Mouse (Mus musculus) ES-E14 (cell line): ENCODE measurements around the gene Hdac9. TPM values are rescaled to one million over a fixed set of nuclear protein-coding genes. Genes with fewer than 3 reads are reported as not detected.

Experiments used
- DNase-seq: peaks from one replicate; pipeline ENCODE4 v3.0.0-alpha.2; 2013; ENCODE audit warnings: low read depth, low spot score
- H3K27ac ChIP-seq: 2 replicates; pipeline ENCODE4 v1.5.1; 2012; ENCODE audit warnings: low read depth, mild to moderate bottlenecking, low read length, moderate library complexity, mixed read lengths; ENCODE audit not compliant: poor library complexity, insufficient read depth, severe bottlenecking
- H3K36me3 ChIP-seq: 2 replicates; pipeline ENCODE4 v1.6.1; 2012; ENCODE audit warnings: mild to moderate bottlenecking, low read length, moderate library complexity, mixed read lengths; ENCODE audit not compliant: control insufficient read depth, poor library complexity, insufficient read depth, severe bottlenecking
- H3K4me1 ChIP-seq, 2 experiments: fragments of 150-350 bp in 1 of 2; sonication (generic) in 1 of 2; 2 replicates each; pipeline ENCODE4 v1.6.1; 2012; ENCODE audit warnings: low read length in 2 of 2, mild to moderate bottlenecking in 1 of 2, mixed read lengths in 1 of 2; ENCODE audit not compliant: control insufficient read depth in 2 of 2, insufficient read depth in 2 of 2, poor library complexity in 1 of 2
- H3K4me3 ChIP-seq, 2 experiments: fragments of 150-350 bp in 1 of 2; sonication (generic) in 1 of 2; 2 replicates each; pipeline ENCODE4 v1.5.1; 2012; ENCODE audit warnings: low read length in 2 of 2, low read depth in 1 of 2, mild to moderate bottlenecking in 1 of 2, mixed read lengths in 1 of 2; ENCODE audit not compliant: insufficient read depth in 1 of 2, poor library complexity in 1 of 2, severe bottlenecking in 1 of 2
- H3K9ac ChIP-seq: 2 replicates; pipeline ENCODE4 v1.6.1; 2012; ENCODE audit warnings: low read depth, mild to moderate bottlenecking, low read length, mixed read lengths; ENCODE audit not compliant: poor library complexity, insufficient read depth, severe bottlenecking
- H3K9me3 ChIP-seq: fragments of 150-350 bp; sonication (generic); 2 replicates; pipeline ENCODE4 v1.6.1; 2012; ENCODE audit warnings: low read depth, mild to moderate bottlenecking, low read length; ENCODE audit not compliant: control insufficient read depth, insufficient read depth
- CHD2 ChIP-seq: IDR thresholded peaks from 2 replicates; pipeline ENCODE4 v1.6.1; 2014; ENCODE audit warnings: mild to moderate bottlenecking, low read depth, low read length, inconsistent platforms
- HCFC1 ChIP-seq: IDR thresholded peaks from 2 replicates; pipeline ENCODE4 v1.6.1; 2012; ENCODE audit warnings: low read length, inconsistent platforms, borderline replicate concordance; ENCODE audit not compliant: insufficient read depth
- MAFK ChIP-seq: IDR thresholded peaks from 2 replicates; pipeline ENCODE4 v1.6.1; 2014; ENCODE audit warnings: mild to moderate bottlenecking, low read depth, low read length, inconsistent platforms; ENCODE audit not compliant: insufficient read depth
- ZC3H11A ChIP-seq: IDR thresholded peaks from 2 replicates; pipeline ENCODE4 v1.6.1; 2012; ENCODE audit warnings: low read depth, mild to moderate bottlenecking, inconsistent platforms, low read length, borderline replicate concordance
- ZNF384 ChIP-seq: IDR thresholded peaks from 2 replicates; pipeline ENCODE4 v1.6.1; 2012; ENCODE audit warnings: low read depth, low read length, inconsistent platforms
- in situ Hi-C, 2 experiments: fragments of 600-800 bp; cut with MboI; formaldehyde crosslinking; loops; one replicate each; pipeline ENCODE4 v1.15.1; 2025; ENCODE audit warnings: low sequenced_read_pairs in 2 of 2, inconsistent platforms in 1 of 2; ENCODE audit not compliant: unreplicated experiment in 2 of 2
- total RNA-seq: library from RNA; depleted of rRNA; stranded (reverse); fragments of 300-350 nt; gene quantifications from 2 replicates; pipeline ENCODE4 v1.2.3, GENCODE M21; 2012

Gene Hdac9
- total RNA-seq, 1 experiment = 0.58 TPM

DNA sequence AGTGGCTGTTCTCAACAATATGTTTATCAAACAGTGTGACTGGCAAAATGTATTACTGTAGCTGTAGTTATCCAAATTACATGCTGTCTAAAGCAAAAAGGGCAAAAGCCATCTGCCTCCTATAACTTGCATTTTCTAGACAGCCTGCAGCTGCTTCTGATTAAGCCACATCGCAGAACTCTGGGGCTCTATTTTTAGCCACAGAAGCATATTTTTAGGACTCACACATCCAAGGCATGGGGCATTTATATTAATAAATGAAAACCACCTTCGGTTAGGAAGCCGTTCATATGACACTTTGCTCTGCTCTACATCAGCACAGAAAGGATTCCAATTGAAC lies 124.8 kb downstream of the Hdac9 start:
- Histone ChIP-seq H3K27ac (no peak overlapping the region), H3K4me1 (no peaks in the 10 kb centered on the region), H3K4me3 (no peak overlapping the region), H3K9ac (no peak overlapping the region), H3K9me3 (no peaks in the 10 kb centered on the region), H3K36me3 (no peaks in the 10 kb centered on the region)
- DNase-seq = no peak
- TF ChIP-seq CHD2 = no peak
- TF ChIP-seq HCFC1 = no peak
- no peak for TF ChIP-seq ZNF384
- no peak for TF ChIP-seq MAFK
- in situ Hi-C loops = no loop called here

DNA sequence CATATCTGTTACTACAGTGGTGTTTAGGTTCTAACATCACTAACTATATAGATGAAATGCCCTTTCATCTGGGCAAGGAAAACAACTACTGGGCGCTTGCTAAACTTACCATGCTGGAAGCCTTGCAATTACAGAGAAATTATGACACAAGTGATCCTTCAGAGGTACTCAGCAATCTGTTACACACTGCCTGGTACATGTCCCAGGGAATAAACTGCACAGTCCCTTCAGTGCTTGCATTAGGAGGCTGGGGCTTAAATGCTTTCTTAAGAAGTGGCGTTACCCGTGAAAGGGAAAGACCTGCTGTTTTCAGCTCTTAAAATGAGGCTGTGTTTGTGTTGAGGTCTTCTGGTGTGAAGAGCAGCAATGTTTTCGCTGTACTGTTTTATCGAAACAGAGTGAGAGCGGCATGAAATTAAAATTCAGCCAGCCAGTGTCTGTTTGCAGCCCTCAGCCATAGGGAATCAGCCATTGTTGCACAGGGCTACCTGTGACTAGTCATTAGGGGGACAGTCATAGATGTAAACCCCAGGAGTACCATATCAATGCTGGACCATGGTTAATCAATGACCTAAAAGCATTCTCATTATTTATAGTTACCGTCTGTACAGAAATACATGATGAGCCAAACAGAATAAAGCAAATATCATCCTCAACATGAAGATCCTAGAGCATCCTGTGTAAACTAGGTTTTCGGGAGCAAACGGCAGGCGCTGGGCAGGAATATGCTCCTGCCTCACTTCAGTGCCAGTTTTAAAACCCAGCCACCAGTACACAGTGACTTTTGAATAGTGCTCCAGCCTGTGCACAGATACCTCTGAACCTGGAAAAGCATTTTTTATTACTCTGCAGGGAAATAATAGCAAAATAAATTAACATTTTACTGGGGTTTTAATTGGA lies 125.4 kb downstream of the Hdac9 start:
- DNase-seq = no peak
- Histone ChIP-seq H3K4me3 (no peak overlapping the region), H3K4me1 (no peaks in the 10 kb centered on the region), H3K27ac (no peak overlapping the region), H3K9me3 (no peaks in the 10 kb centered on the region), H3K9ac (no peak overlapping the region), H3K36me3 (no peaks in the 10 kb centered on the region)
- in situ Hi-C loops = no loop called here
- TF ChIP-seq CHD2 = no peak
- TF ChIP-seq ZC3H11A = no peak
- no peak for TF ChIP-seq HCFC1
- TF ChIP-seq ZNF384 = no peak
- TF ChIP-seq MAFK = no peak

DNA sequence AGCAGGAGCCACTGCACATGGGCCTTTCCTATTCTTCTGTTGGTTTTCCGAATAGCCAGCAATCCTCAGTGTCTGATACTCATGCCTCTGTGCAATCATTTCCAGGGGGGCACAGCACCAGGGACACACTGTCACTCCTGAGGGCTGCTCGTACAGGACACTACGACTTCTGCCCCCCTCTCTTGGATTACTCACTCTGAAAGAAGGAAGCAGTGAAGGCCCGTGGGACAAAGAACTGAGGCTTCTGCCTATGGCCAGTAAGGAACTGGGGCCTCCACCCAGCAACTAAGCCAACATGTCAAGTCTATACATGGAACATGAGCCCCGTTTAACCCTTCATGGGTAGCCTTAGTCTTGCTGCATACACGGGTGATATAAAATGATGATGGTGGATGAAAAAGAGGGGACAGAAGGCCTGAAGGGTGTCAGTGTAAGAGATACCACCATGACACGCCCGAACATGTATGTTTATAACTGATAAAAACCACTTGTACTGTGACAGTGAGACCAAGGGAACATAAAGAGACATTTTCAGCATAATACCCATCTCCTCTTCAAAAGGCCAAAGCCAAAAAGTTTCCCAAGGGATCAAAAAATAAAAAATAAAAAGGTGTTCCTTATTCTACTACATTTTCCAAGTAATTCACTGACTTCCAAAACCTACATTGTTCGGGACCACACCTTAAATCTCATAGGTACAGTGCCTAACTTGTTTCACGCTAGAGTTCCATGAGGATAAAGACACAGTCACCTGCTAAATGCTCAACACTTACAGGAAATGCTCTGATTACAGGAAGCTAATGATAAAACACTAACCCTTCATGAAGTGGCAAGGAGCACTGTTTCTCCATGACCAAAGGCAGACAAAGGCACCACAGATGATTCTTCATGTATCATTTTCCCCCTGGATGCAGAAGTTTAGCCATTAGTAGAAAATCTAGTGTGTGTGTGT lies 127.6 kb downstream of the Hdac9 start:
- in situ Hi-C loops = no loop called here
- TF ChIP-seq ZNF384 (no peak), ZC3H11A (no peak), HCFC1 (no peak), CHD2 (no peak), MAFK (no peak)

DNA sequence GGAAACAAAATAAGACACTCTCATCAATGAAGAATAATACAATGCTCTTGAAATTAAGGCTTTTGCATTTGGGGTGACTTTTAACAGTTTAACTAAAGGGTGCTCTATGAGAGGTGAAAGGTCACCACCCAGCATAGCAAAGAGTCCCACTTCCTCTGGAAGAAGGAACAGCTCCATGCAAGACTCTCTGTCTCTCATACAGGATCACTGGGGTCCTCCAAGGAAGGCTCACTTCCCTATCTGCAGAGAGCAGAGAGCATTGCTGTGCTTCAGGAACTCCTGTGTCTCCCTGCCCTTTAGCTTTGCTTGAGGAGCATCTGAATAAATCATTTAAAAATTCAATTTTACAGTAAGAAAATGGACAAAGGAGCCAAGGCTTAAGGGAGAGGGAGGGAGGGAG lies 129.5 kb downstream of the Hdac9 start:
- Histone ChIP-seq H3K9me3 (no peaks in the 10 kb centered on the region), H3K9ac (no peak overlapping the region), H3K36me3 (no peaks in the 10 kb centered on the region), H3K4me1 (no peaks in the 10 kb centered on the region), H3K4me3 (no peak overlapping the region), H3K27ac (no peak overlapping the region)
- in situ Hi-C loops = no loop called here
- no peak for DNase-seq
- no peak for TF ChIP-seq CHD2
- no peak for TF ChIP-seq ZNF384
- no peak for TF ChIP-seq ZC3H11A
- no peak for TF ChIP-seq HCFC1
- no peak for TF ChIP-seq MAFK

More for the DNA sequence above, 127.6 kb downstream of the Hdac9 start:
- no peak overlapping the region for H3K4me3 ChIP-seq
- DNase-seq = no peak
- H3K9ac ChIP-seq = no peak overlapping the region
- H3K27ac ChIP-seq = no peak overlapping the region
- H3K4me1 ChIP-seq = no peaks in the 10 kb centered on the region
- H3K36me3 ChIP-seq = no peaks in the 10 kb centered on the region
- no peaks in the 10 kb centered on the region for H3K9me3 ChIP-seq
